Mouse (Mus musculus) erythroblast, embryonic 14.5 days (primary cell): ENCODE measurements around the gene Hcn3.

Experiments used
- GATA1 ChIP-seq: IDR thresholded peaks from 2 replicates; pipeline ENCODE4 v1.6.1; 2012; ENCODE audit warnings: low read length, inconsistent platforms, mixed read lengths
- TAL1 ChIP-seq: IDR thresholded peaks from 3 replicates; pipeline ENCODE4 v1.6.1; 2012; ENCODE audit warnings: low read length, inconsistent platforms, mixed read lengths

DNA sequence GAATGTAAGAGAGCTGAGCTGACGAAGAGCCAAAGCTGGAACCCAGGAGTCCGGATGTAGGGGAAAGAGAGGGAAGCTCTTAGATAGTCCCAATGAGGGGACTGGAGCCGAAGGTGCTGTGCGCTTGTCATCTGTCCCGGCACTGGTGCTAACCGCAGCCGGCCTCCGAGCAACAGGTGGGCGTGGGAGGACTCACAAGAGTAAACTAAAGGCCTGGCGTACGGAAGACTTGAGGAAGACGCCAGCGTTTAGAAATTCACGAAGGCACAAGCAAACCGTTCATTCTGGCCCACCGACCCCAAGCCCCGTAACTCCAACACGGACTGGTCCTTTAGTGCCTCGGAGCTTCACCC is 58.6 kb downstream of the Hcn3 start:
- TF ChIP-seq GATA1 (no peak), TAL1 (no peak)
